Mouse (Mus musculus) liver, embryonic 15.5 days (tissue): ENCODE measurements around the gene Zcchc24. TPM values are rescaled to one million over a fixed set of nuclear protein-coding genes. Genes with fewer than 3 reads are reported as not detected.
A peak's percentile ranks its signal among the peaks of the same experiment; 100 is the strongest.

Experiments used
- ATAC-seq: fragments of 200-750 bp; cut with Nextera tagmentation; 2 replicates; pipeline ENCODE4 v1.8.0; 2017; ENCODE audit warnings: moderate number of reproducible peaks, mild to moderate bottlenecking, moderate library complexity; ENCODE audit not compliant: insufficient read depth
- H3K27ac ChIP-seq: fragments of 300-500 bp; sonication (generic); replicated peaks from 2 replicates; pipeline ENCODE4 v1.5.1; 2015; ENCODE audit warnings: mild to moderate bottlenecking, inconsistent platforms
- H3K27me3 ChIP-seq: fragments of 300-500 bp; sonication (generic); 2 replicates; pipeline ENCODE4 v1.6.1; 2015; ENCODE audit warnings: mild to moderate bottlenecking, inconsistent platforms
- H3K36me3 ChIP-seq: fragments of 300-500 bp; sonication (generic); replicated peaks from 2 replicates; pipeline ENCODE4 v1.6.1; 2015; ENCODE audit warnings: moderate library complexity, mild to moderate bottlenecking, inconsistent platforms
- H3K4me1 ChIP-seq: fragments of 300-500 bp; sonication (generic); replicated peaks from 2 replicates; pipeline ENCODE4 v1.6.1; 2015; ENCODE audit warnings: inconsistent platforms
- H3K4me2 ChIP-seq: fragments of 300-500 bp; sonication (generic); 2 replicates; pipeline ENCODE4 v1.6.1; 2015; ENCODE audit warnings: moderate library complexity, mild to moderate bottlenecking, inconsistent platforms
- H3K4me3 ChIP-seq: fragments of 300-500 bp; sonication (generic); replicated peaks from 2 replicates; pipeline ENCODE4 v1.5.1; 2015; ENCODE audit warnings: mild to moderate bottlenecking, inconsistent platforms
- H3K9ac ChIP-seq: fragments of 300-500 bp; sonication (generic); 2 replicates; pipeline ENCODE4 v1.6.1; 2015; ENCODE audit warnings: moderate library complexity, mild to moderate bottlenecking, inconsistent platforms
- H3K9me3 ChIP-seq: fragments of 300-500 bp; sonication (generic); replicated peaks from 2 replicates; pipeline ENCODE4 v1.6.1; 2016; ENCODE audit warnings: inconsistent platforms
- WGBS: fragments of 180-500 bp; shearing (Covaris S2); methylation state at CpG from one replicate; pipeline ENCODE4 v1.1.7; 2015; ENCODE audit warnings: mixed read lengths; ENCODE audit not compliant: insufficient replicate concordance; 5-methylcytosine and 5-hydroxymethylcytosine counted together
- polyA plus RNA-seq: library from polyadenylated mRNA; unstranded; fragments of >200 nt; fragmentation: Nextera tagmentation; extraction: Ambion mirVana; gene quantifications from 2 replicates; pipeline ENCODE4 v1.2.1, GENCODE M21; 2015

Gene Zcchc24
- polyA plus RNA-seq, 1 experiment from 2014 or later, result 7.5 TPM

- Histone ChIP-seq H3K27me3 (no peaks in the 10 kb centered on the region), H3K9ac (peak within 1 kb of the TSS; percentile 74), H3K4me1 (peaks cover 30% of the 10 kb centered on the region), H3K4me2 (peak within 1 kb of the TSS; percentile 98), H3K9me3 (no peaks in the 10 kb centered on the region), H3K36me3 (peaks cover 15% of the 10 kb centered on the region), H3K27ac (0 out of 2 replicates have a peak within 1 kb of the TSS, but pooled peaks have one; percentile 51), H3K4me3 (peak within 1 kb of the TSS; percentile 83)
- under 1% methylated on average over 70 of the region's 70 CpGs for WGBS
- ATAC-seq, result peak; percentile 88
Measured at GRCm38 (mm10) chr14:25693888-25694568, 74.8 kb downstream of the Zcchc24 start, which contains the start of gene Ppif. TSS of gene Ppif (plus strand) at chr14:25694154.

DNA sequence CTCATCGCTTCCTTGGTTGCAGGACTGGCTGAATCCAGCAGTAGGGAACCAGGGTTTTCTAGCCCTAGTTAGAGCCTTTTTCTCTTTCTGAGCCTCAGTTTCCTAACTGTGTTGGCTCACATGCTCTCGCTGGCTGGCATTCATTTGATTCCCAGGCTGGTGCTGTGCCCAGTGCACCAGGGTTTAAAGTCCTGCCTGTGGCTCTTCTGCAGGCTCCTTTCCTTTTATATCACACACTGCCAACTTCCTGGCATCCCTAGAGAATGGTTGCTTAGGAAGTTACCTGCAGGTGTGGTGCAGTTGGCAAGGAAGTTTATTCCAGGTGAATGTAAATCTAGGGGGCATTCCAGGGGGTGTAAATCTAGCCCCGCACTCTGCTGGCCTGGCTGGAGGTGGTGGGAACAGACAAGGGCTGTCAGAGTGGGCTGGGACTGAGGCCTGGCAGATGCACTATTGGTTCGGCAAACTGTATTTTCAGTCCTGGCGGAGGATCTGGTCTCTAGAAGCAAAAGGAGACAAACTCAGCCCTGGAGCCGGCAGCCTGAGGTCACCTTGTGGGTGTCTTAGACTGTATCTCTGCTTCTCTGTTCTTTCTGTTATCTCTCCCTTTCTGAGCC, 75.5 kb downstream of the Zcchc24 start:
- H3K9ac ChIP-seq, result no peak overlapping the region
- WGBS, result 49% methylated on average over 6 of the region's 6 CpGs
- ATAC-seq, result 0 out of 2 replicates have a peak, but pooled peaks have one; percentile 1

GRCm38 (mm10) chr14:25686983-25687901, 81.6 kb downstream of the Zcchc24 start:
- Histone ChIP-seq H3K27me3 (no peaks in the 10 kb centered on the region), H3K36me3 (no peaks in the 10 kb centered on the region), H3K9ac (no peak overlapping the region), H3K4me2 (no peak overlapping the region), H3K4me1 (peaks cover 16% of the 10 kb centered on the region), H3K9me3 (no peaks in the 10 kb centered on the region), H3K27ac (no peak overlapping the region), H3K4me3 (no peak overlapping the region)
- 0 out of 2 replicates have a peak, but pooled peaks have one; percentile 38 for ATAC-seq
- WGBS, result 68% methylated on average over 10 of the region's 10 CpGs

More for the DNA sequence above, 75.5 kb downstream of the Zcchc24 start:
- no peaks in the 10 kb centered on the region for H3K27me3 ChIP-seq
- peak overlapping the region; percentile 98 for H3K4me2 ChIP-seq
- peaks cover 30% of the 10 kb centered on the region for H3K4me1 ChIP-seq
- no peaks in the 10 kb centered on the region for H3K9me3 ChIP-seq
- H3K27ac ChIP-seq, result no peak overlapping the region
- peaks cover 9% of the 10 kb centered on the region for H3K36me3 ChIP-seq
- peak overlapping the region; percentile 83 for H3K4me3 ChIP-seq

GRCm38 (mm10) chr14:25686216-25686945, 82.5 kb downstream of the Zcchc24 start:
- ATAC-seq, result peak; percentile 69
- H3K36me3 ChIP-seq, result no peaks in the 10 kb centered on the region
- 41% methylated on average over 7 of the region's 7 CpGs for WGBS
- H3K9me3 ChIP-seq, result no peaks in the 10 kb centered on the region
- H3K9ac ChIP-seq, result no peak overlapping the region
- H3K27ac ChIP-seq, result no peak overlapping the region
- no peak overlapping the region for H3K4me2 ChIP-seq
- no peak overlapping the region for H3K4me3 ChIP-seq
- H3K4me1 ChIP-seq, result peaks cover 16% of the 10 kb centered on the region
- no peaks in the 10 kb centered on the region for H3K27me3 ChIP-seq

DNA sequence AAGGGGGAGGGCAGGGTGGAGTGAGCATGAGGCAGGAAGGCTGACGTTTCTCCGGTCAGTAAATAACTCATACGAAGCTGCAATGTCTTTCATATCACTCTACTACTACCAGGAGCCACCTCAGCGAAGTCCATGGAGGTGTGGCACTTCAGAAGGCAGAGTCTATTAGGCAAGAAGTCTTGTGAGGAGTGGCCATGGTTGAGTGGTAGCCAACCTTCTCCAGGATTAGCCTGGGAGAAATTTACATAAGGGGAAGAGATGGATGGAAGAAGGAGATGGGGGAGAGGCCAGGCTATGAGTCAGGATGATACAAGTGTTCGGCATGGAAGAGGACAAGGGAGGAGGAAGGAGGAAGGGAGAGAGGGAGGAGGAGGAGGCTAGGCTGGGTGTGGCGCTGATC, 86.8 kb downstream of the Zcchc24 start:
- 0 out of 2 replicates have a peak, but pooled peaks cover 3% of the 10 kb centered on the region for H3K27me3 ChIP-seq
- no peak overlapping the region for H3K4me2 ChIP-seq
- ATAC-seq, result no peak
- no peaks in the 10 kb centered on the region for H3K36me3 ChIP-seq
- peaks cover 21% of the 10 kb centered on the region for H3K4me1 ChIP-seq
- WGBS, result 41% methylated on average over 6 of the region's 6 CpGs
- no peak overlapping the region for H3K27ac ChIP-seq
- H3K4me3 ChIP-seq, result no peak overlapping the region
- H3K9ac ChIP-seq, result no peak overlapping the region
- no peaks in the 10 kb centered on the region for H3K9me3 ChIP-seq

- Histone ChIP-seq H3K27me3 (0 out of 2 replicates have a peak, but pooled peaks cover 3% of the 10 kb centered on the region), H3K36me3 (no peaks in the 10 kb centered on the region), H3K4me2 (no peak overlapping the region), H3K4me1 (peaks cover 9% of the 10 kb centered on the region; the same call in 1 of the 2 replicates), H3K27ac (no peak overlapping the region), H3K9me3 (no peaks in the 10 kb centered on the region), H3K4me3 (no peak overlapping the region), H3K9ac (no peak overlapping the region)
- ATAC-seq, result no peak
- WGBS, result 47% methylated on average over 7 of the region's 7 CpGs
Measured at GRCm38 (mm10) chr14:25679625-25680024, 89.2 kb downstream of the Zcchc24 start.

GRCm38 (mm10) chr14:25667587-25667986, 101.3 kb downstream of the Zcchc24 start:
- Histone ChIP-seq H3K27me3 (no peaks in the 10 kb centered on the region), H3K9ac (no peak overlapping the region), H3K4me1 (peaks cover 16% of the 10 kb centered on the region), H3K4me3 (no peak overlapping the region), H3K27ac (no peak overlapping the region), H3K4me2 (no peak overlapping the region), H3K9me3 (no peaks in the 10 kb centered on the region), H3K36me3 (peaks cover 27% of the 10 kb centered on the region; the same call in 1 of the 2 replicates)
- 12% methylated on average over 3 of the region's 3 CpGs for WGBS
- peak; percentile 69 for ATAC-seq

DNA sequence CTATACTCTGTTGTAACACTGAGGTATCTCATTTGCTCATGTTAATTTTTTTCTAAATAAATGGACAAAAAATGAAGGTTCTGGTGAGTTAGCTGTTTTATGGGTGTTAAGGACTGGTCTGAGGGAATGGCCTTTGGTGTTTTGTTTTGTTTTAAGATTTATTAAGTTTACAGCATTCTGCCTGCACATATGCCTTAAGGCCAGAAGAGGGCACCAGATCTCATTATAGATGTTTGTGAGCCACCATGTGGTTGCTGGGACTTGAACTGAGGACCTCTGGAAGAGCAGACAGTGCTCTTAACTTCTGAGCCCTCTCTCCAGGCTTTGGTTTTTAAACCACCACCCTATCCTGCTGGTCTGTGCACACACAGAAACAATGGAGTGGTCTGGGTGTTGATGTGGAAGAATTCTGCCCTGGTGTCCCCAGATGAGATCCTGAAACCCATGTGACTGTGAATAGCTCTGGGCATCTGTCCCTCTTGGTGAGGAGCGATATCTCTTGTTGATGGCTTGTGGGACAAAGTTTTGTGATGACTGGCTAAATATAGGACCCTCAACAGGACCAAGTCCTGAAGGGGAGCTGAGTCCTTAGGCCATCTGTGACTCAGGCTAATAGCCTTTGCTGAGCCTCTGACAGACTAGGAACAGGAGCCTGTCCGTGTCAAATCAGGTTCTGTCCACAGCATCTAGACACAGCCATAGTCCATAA, 102.0 kb downstream of the Zcchc24 start:
- Histone ChIP-seq H3K27ac (no peak overlapping the region), H3K4me1 (peaks cover 16% of the 10 kb centered on the region), H3K4me3 (no peak overlapping the region), H3K9ac (no peak overlapping the region), H3K27me3 (no peaks in the 10 kb centered on the region), H3K4me2 (no peak overlapping the region), H3K9me3 (no peaks in the 10 kb centered on the region), H3K36me3 (peaks cover 35% of the 10 kb centered on the region)
- no peak for ATAC-seq
- WGBS, result 57% methylated on average over 2 of the region's 2 CpGs

- Histone ChIP-seq H3K9me3 (no peaks in the 10 kb centered on the region), H3K4me1 (peaks cover 22% of the 10 kb centered on the region), H3K4me3 (no peak overlapping the region), H3K27ac (no peak overlapping the region), H3K4me2 (no peak overlapping the region), H3K9ac (no peak overlapping the region), H3K36me3 (peaks cover 49% of the 10 kb centered on the region), H3K27me3 (no peaks in the 10 kb centered on the region)
- ATAC-seq, result no peak
- 77% methylated on average over 19 of the region's 19 CpGs for WGBS
Measured at GRCm38 (mm10) chr14:25665314-25665970, 103.4 kb downstream of the Zcchc24 start.
